Comparison of ENCODE assay signal across 10 mouse cellular contexts in genomic region chr11:77497341-77497756, GRCm38 (mm10). TPM values are rescaled to one million over a fixed set of nuclear protein-coding genes. Genes with fewer than 3 reads are reported as not detected.
DNase-seq lines count a peak whose midpoint lies in the region; ATAC-seq lines count a peak whose summit lies in the region.
"Had no signal": no experiment of that assay in that cellular context is flagged by ENCODE, and none has a peak within 500 bp of the region (broad histone marks: within the 10 kb centered on the region; RNA-seq: fewer than 3 reads in every experiment).

No protein-coding gene starts in this region.

- H3K9me3 ChIP-seq in forebrain, embryonic 11.5 days (ENCODE audit: control insufficient read depth, low read length) = no peaks in the 10 kb centered on the region
- H3K9me3 ChIP-seq in hindbrain, embryonic 13.5 days = no peaks in the 10 kb centered on the region
- no peaks in the 10 kb centered on the region for H3K9me3 ChIP-seq in neural tube, embryonic 12.5 days

- H3K36me3 ChIP-seq in forebrain, embryonic 11.5 days (ENCODE audit: control insufficient read depth, insufficient read depth, low read length) = no peaks in the 10 kb centered on the region
- peaks cover 27% of the 10 kb centered on the region for H3K36me3 ChIP-seq in hindbrain, embryonic 13.5 days
- peaks cover 34% of the 10 kb centered on the region for H3K36me3 ChIP-seq in neural tube, embryonic 12.5 days

- H3K27me3 ChIP-seq in forebrain, embryonic 11.5 days (ENCODE audit: control insufficient read depth, insufficient read depth, low read length) = no peaks in the 10 kb centered on the region
- no peaks in the 10 kb centered on the region for H3K27me3 ChIP-seq in hindbrain, embryonic 13.5 days
- no peaks in the 10 kb centered on the region for H3K27me3 ChIP-seq in neural tube, embryonic 12.5 days (replicated peaks)

- ATAC-seq in forebrain, embryonic 11.5 days (replicated peaks; ENCODE audit: low FRiP score) = no peak
- ATAC-seq in hindbrain, embryonic 13.5 days (ENCODE audit: low FRiP score) = no peak
- ATAC-seq in neural tube, embryonic 12.5 days (ENCODE audit: low FRiP score, low read depth) = no peak

- H3K4me2 ChIP-seq in forebrain, embryonic 11.5 days (ENCODE audit: low read depth, low read length, severe bottlenecking) = 0 out of 2 replicates have a peak overlapping the region, but pooled peaks have one; percentile 8
- H3K4me2 ChIP-seq in hindbrain, embryonic 13.5 days = no peak overlapping the region
- H3K4me2 ChIP-seq in neural tube, embryonic 12.5 days (replicated peaks) = peak overlapping the region; percentile 4; the same call in 1 of the 2 replicates

- no peak overlapping the region for H3K4me3 ChIP-seq in forebrain, embryonic 11.5 days (ENCODE audit: low read depth, low read length)
- no peak overlapping the region for H3K4me3 ChIP-seq in hindbrain, embryonic 13.5 days
- no peak overlapping the region for H3K4me3 ChIP-seq in neural tube, embryonic 12.5 days

- DNase-seq in adrenal gland, adult (ENCODE audit: inconsistent age in 2 of 2, low spot score in 1 of 2) = peak; percentile 75 to 88
- no peak for DNase-seq in adrenal gland, postnatal 4 days (ENCODE audit: low spot score in 2 of 2)
- peak; percentile 72 for DNase-seq in adipocyte (ENCODE audit: low spot score)
- DNase-seq in forebrain, embryonic 11.5 days (ENCODE audit: low spot score) = peak; percentile 77
- DNase-seq in liver = peak; percentile 67
- DNase-seq in layer of hippocampus, adult 8-10 months (ENCODE audit: low spot score in 2 of 2) = no peak

- peaks cover 32% of the 10 kb centered on the region for H3K4me1 ChIP-seq in forebrain, embryonic 11.5 days (replicated peaks; ENCODE audit: control insufficient read depth, insufficient read depth, low read length)
- peaks cover 81% of the 10 kb centered on the region for H3K4me1 ChIP-seq in hindbrain, embryonic 13.5 days (replicated peaks)
- H3K4me1 ChIP-seq in neural tube, embryonic 12.5 days = peaks cover 48% of the 10 kb centered on the region

- WGBS in forebrain, embryonic 11.5 days = 22% methylated on average over 6 of the region's 6 CpGs
- 19% methylated on average over 6 of the region's 6 CpGs for WGBS in hindbrain, embryonic 13.5 days
- 19% methylated on average over 6 of the region's 6 CpGs for WGBS in neural tube, embryonic 12.5 days

- peak overlapping the region; percentile 31; the same call in 1 of the 2 replicates for H3K27ac ChIP-seq in forebrain, embryonic 11.5 days (ENCODE audit: low read depth, low read length)
- peak overlapping the region; percentile 62; the same call in 1 of the 2 replicates for H3K27ac ChIP-seq in hindbrain, embryonic 13.5 days
- H3K27ac ChIP-seq in neural tube, embryonic 12.5 days = peak overlapping the region; percentile 42; the same call in 1 of the 2 replicates
- H3K27ac ChIP-seq: macrophage had no signal

- no peak overlapping the region for H3K9ac ChIP-seq in forebrain, embryonic 11.5 days (ENCODE audit: low read length)
- H3K9ac ChIP-seq in hindbrain, embryonic 13.5 days = no peak overlapping the region
- H3K9ac ChIP-seq in neural tube, embryonic 12.5 days = no peak overlapping the region

RNA-seq across cellular contexts. Expression of gene Git1, which starts 4.0 kb away (rescaled TPM):
- 10 to 100 TPM; 79.8 to 87.9 TPM for total RNA-seq in adrenal gland, postnatal 4 days (2021)
- polyA plus RNA-seq in forebrain, embryonic 11.5 days (2014; fragmentation: Nextera tagmentation; extraction: Ambion mirVana) = 19.2 and 21.2 TPM in 2 replicates
- polyA plus RNA-seq in hindbrain, embryonic 13.5 days (2015; fragmentation: Nextera tagmentation; extraction: Ambion mirVana) = 14.3 and 15.1 TPM in 2 replicates
- polyA plus RNA-seq in neural tube, embryonic 12.5 days (2016; fragmentation: Nextera tagmentation; extraction: Ambion mirVana) = 12.5 and 14.4 TPM in 2 replicates
- total RNA-seq in layer of hippocampus, adult 8-10 months (2022) = 100 to 1,000 TPM; 266 to 292 (median 282) TPM

RNA-seq across cellular contexts. Expression of gene Ankrd13b, which starts 7.9 kb away (rescaled TPM):
- 10 to 100 TPM; 16.3 to 21.8 TPM for total RNA-seq in adrenal gland, postnatal 4 days (2021)
- polyA plus RNA-seq in forebrain, embryonic 11.5 days (2014; fragmentation: Nextera tagmentation; extraction: Ambion mirVana) = 19.0 and 22.0 TPM in 2 replicates
- 29.4 and 31.0 TPM in 2 replicates for polyA plus RNA-seq in hindbrain, embryonic 13.5 days (2015; fragmentation: Nextera tagmentation; extraction: Ambion mirVana)
- 33.8 and 39.7 TPM in 2 replicates for polyA plus RNA-seq in neural tube, embryonic 12.5 days (2016; fragmentation: Nextera tagmentation; extraction: Ambion mirVana)
- total RNA-seq in layer of hippocampus, adult 8-10 months (2022) = 10 to 100 TPM; 71.2 to 78.4 (median 73.7) TPM

RNA-seq across cellular contexts. Expression of gene Abhd15, which starts 17.6 kb away (rescaled TPM):
- total RNA-seq in adrenal gland, postnatal 4 days (2021) = 10 to 100 TPM; 12.4 to 17.0 TPM
- 3.3 TPM in 2 replicates for polyA plus RNA-seq in forebrain, embryonic 11.5 days (2014; fragmentation: Nextera tagmentation; extraction: Ambion mirVana)
- 1.9 and 3.3 TPM in 2 replicates for polyA plus RNA-seq in hindbrain, embryonic 13.5 days (2015; fragmentation: Nextera tagmentation; extraction: Ambion mirVana)
- 5.2 and 7.1 TPM in 2 replicates for polyA plus RNA-seq in neural tube, embryonic 12.5 days (2016; fragmentation: Nextera tagmentation; extraction: Ambion mirVana)
- 1 to 10 TPM; 1.0 to 2.4 (median 1.6) TPM for total RNA-seq in layer of hippocampus, adult 8-10 months (2022)

RNA-seq across cellular contexts. Expression of gene Trp53i13, which starts 18.4 kb away (rescaled TPM):
- 10 to 100 TPM; 17.5 to 19.1 TPM for total RNA-seq in adrenal gland, postnatal 4 days (2021)
- polyA plus RNA-seq in forebrain, embryonic 11.5 days (2014; fragmentation: Nextera tagmentation; extraction: Ambion mirVana) = 32.2 and 35.8 TPM in 2 replicates
- 14.9 and 15.5 TPM in 2 replicates for polyA plus RNA-seq in hindbrain, embryonic 13.5 days (2015; fragmentation: Nextera tagmentation; extraction: Ambion mirVana)
- 28.7 and 32.4 TPM in 2 replicates for polyA plus RNA-seq in neural tube, embryonic 12.5 days (2016; fragmentation: Nextera tagmentation; extraction: Ambion mirVana)
- 1 to 10 TPM; 4.9 to 9.1 (median 8.8) TPM for total RNA-seq in layer of hippocampus, adult 8-10 months (2022)

RNA-seq across cellular contexts. Expression of gene Gm10392, which starts 21.6 kb away (rescaled TPM):
- total RNA-seq in adrenal gland, postnatal 4 days (2021) = not detected
- polyA plus RNA-seq in forebrain, embryonic 11.5 days (2014; fragmentation: Nextera tagmentation; extraction: Ambion mirVana) = 0.19 TPM in 1 of 2 replicates, not detected in the other
- not detected in 2 replicates for polyA plus RNA-seq in hindbrain, embryonic 13.5 days (2015; fragmentation: Nextera tagmentation; extraction: Ambion mirVana)
- polyA plus RNA-seq in neural tube, embryonic 12.5 days (2016; fragmentation: Nextera tagmentation; extraction: Ambion mirVana) = 0.15 and 0.39 TPM in 2 replicates
- under 1 TPM in 1 of 4 experiments, not detected in 3; 0.20 TPM for total RNA-seq in layer of hippocampus, adult 8-10 months (2022)
- polyA plus RNA-seq: C2C12, macrophage had no signal

Comparison
In these comparisons a context has a peak if more than half of its experiments do, and no peak if none do; other contexts are left out.
1. DNase-seq: peak in adrenal gland, adult (2 of 2), adipocyte (single experiment), forebrain, embryonic 11.5 days (single experiment) and liver (single experiment); none in adrenal gland, postnatal 4 days (0 of 2) and layer of hippocampus, adult 8-10 months (0 of 2).
2. Peak in every context shown above with its lines, with median percentiles within 50 percentile points of each other: H3K27ac ChIP-seq.